Mouse (Mus musculus) liver, embryonic 14.5 days (tissue): ENCODE data around the gene Lrsam1.

Source experiments
- CTCF ChIP-seq: IDR thresholded peaks from 2 replicates; pipeline ENCODE4 v1.5.1; 2016; ENCODE audit warnings: antibody characterized with exemption, low read depth, control low read depth
- EP300 ChIP-seq: IDR thresholded peaks from 2 replicates; pipeline ENCODE4 v1.6.1; 2016; ENCODE audit warnings: antibody characterized with exemption, low read depth

DNA sequence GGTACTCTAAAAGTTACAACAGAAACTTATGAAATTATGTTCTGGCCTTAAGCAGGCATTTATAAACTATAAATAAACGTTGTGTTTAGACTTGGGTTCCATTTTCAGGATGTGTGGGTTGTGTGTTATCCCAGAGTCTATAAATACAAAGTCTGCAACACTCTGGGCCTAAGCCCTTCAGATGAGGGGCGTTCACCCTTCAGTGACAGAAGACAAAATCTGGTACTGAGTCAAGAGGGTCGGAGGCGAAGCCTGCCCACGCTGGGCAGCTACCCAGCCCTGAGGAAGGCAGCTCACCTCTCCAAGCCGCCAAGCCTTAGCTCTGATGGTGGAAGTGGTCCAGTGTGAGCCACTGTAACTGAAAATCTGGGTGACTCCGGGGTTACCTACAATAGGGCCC, 40.7 kb upstream of the Lrsam1 start:
- no peak for TF ChIP-seq EP300
- no peak for TF ChIP-seq CTCF
